Mouse (Mus musculus) G1E (cell line): ENCODE data around the gene Abcf2. TPM values are rescaled to one million over a fixed set of nuclear protein-coding genes. Genes with fewer than 3 reads are reported as not detected.

ENCODE experiments used
- ATAC-seq: 2 replicates; pipeline ENCODE4 v1.8.0; 2016; ENCODE audit warnings: mild to moderate bottlenecking; ENCODE audit not compliant: insufficient number of reproducible peaks, poor library complexity, low FRiP score, severe bottlenecking; ENCODE audit errors: extremely low read depth
- DNase-seq: peaks from one replicate; pipeline ENCODE4 v3.0.0; 2012; ENCODE audit warnings: low spot score
- H3K27me3 ChIP-seq: 2 replicates; pipeline ENCODE4 v1.6.1; 2012; ENCODE audit warnings: mild to moderate bottlenecking, low read length, inconsistent platforms; ENCODE audit not compliant: insufficient read depth
- H3K36me3 ChIP-seq: replicated peaks from 2 replicates; pipeline ENCODE3; 2012; ENCODE audit warnings: mild to moderate bottlenecking, inconsistent platforms
- H3K4me1 ChIP-seq: 2 replicates; pipeline ENCODE4 v1.6.1; 2012; ENCODE audit warnings: low read depth, low read length, inconsistent platforms, mixed read lengths; ENCODE audit not compliant: insufficient read depth
- H3K4me3 ChIP-seq: 2 replicates; pipeline ENCODE4 v1.5.1; 2012; ENCODE audit warnings: low read depth, mild to moderate bottlenecking, inconsistent platforms, low read length, moderate library complexity, mixed read lengths
- H3K9me3 ChIP-seq: replicated peaks from 2 replicates; pipeline ENCODE4 v1.6.1; 2012; ENCODE audit warnings: inconsistent platforms
- CTCF ChIP-seq: IDR thresholded peaks from 2 replicates; pipeline ENCODE4 v1.5.1; 2012; ENCODE audit warnings: low read depth, low read length, inconsistent platforms, mixed read lengths
- GATA1 ChIP-seq: IDR thresholded peaks from 2 replicates; pipeline ENCODE4 v1.6.1; 2012; ENCODE audit warnings: borderline replicate concordance, low read length, inconsistent platforms, mixed read lengths
- GATA2 ChIP-seq: IDR thresholded peaks from 2 replicates; pipeline ENCODE4 v1.6.1; 2012; ENCODE audit warnings: low read depth, low read length, inconsistent platforms, borderline replicate concordance
- POLR2AphosphoS5 ChIP-seq: IDR thresholded peaks from 2 replicates; pipeline ENCODE4 v1.6.1; 2012; ENCODE audit warnings: low read depth, low read length, inconsistent platforms; ENCODE audit not compliant: insufficient replicate concordance
- TAL1 ChIP-seq: conservative IDR thresholded peaks from 2 replicates; pipeline ENCODE4 v1.6.1; 2012; ENCODE audit warnings: low read depth, low read length, inconsistent platforms, mixed read lengths
- polyA plus RNA-seq: library from polyadenylated mRNA; stranded (reverse); fragments of >175 nt; gene quantifications from 2 replicates; pipeline ENCODE4 v1.2.3, GENCODE M21; 2012
- total RNA-seq, 2 experiments: library from RNA; stranded (forward) in 1 of 2; stranded (reverse) in 1 of 2; fragments of 200-1000 nt in 1 of 2; fragments of >200 nt in 1 of 2; fragmentation: Nextera tagmentation in 1 of 2; gene quantifications; 2 replicates each; pipeline ENCODE4 v1.2.3; 2014 to 2017

The Abcf2 gene
- total and polyA plus RNA-seq, 3 experiments, result 58.8 to 89.5 (median 81.4) TPM

GRCm38 (mm10) chr5:24524522-24524921 lies 52.7 kb downstream of the Abcf2 start:
- no peaks in the 10 kb centered on the region for H3K36me3 ChIP-seq
- H3K4me3 ChIP-seq, result no peak overlapping the region
- DNase-seq, result no peak
- peaks cover 9% of the 10 kb centered on the region for H3K9me3 ChIP-seq
- TF ChIP-seq CTCF (no peak), TAL1 (no peak), GATA2 (no peak), GATA1 (no peak), POLR2AphosphoS5 (no peak)
- H3K27me3 ChIP-seq, result peaks cover 56% of the 10 kb centered on the region
- no peak for ATAC-seq
- peaks cover 6% of the 10 kb centered on the region for H3K4me1 ChIP-seq

DNA sequence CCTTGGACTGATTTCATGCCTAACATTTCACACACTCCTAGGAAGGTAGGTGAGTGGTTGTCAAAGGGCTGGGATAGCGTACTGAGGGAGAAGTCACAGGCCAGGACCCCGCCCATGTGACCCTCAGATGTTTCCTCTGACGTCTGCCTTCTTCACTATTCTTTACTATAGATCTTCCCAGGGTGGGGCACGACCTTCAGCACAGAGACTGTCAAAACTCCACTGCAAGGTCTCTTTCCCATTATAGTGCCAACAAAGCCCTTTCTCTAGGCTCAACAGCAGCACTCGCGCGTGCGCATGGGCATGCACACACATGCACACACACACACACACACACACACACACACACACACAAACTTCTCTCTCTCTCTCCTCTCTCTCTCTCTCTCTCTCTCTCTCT lies 53.5 kb downstream of the Abcf2 start:
- Histone ChIP-seq H3K36me3 (no peaks in the 10 kb centered on the region), H3K27me3 (peaks cover 60% of the 10 kb centered on the region), H3K4me1 (peaks cover 6% of the 10 kb centered on the region), H3K4me3 (no peak overlapping the region), H3K9me3 (peaks cover 9% of the 10 kb centered on the region)
- DNase-seq (no peak), ATAC-seq (no peak)
- TF ChIP-seq GATA2 (no peak), TAL1 (no peak), POLR2AphosphoS5 (no peak), GATA1 (no peak), CTCF (no peak)

GRCm38 (mm10) chr5:24521366-24521765 lies 55.9 kb downstream of the Abcf2 start:
- Histone ChIP-seq H3K9me3 (peaks cover 6% of the 10 kb centered on the region; the same call in 1 of the 2 replicates), H3K4me1 (peaks cover 3% of the 10 kb centered on the region), H3K4me3 (no peak overlapping the region), H3K36me3 (no peaks in the 10 kb centered on the region), H3K27me3 (peaks cover 53% of the 10 kb centered on the region)
- no peak for DNase-seq
- TF ChIP-seq POLR2AphosphoS5 (no peak), GATA1 (no peak), GATA2 (no peak), CTCF (no peak), TAL1 (no peak)
- no peak for ATAC-seq

Other genes with a start within 250 kb of the Abcf2 start
- 3.3 and 6.8 TPM in 2 replicates for gene Kcnh2, start 225.9 kb downstream of the Abcf2 start, total RNA-seq (2014; fragmentation: Nextera tagmentation)
- 1.0 and 1.3 TPM in 2 replicates for gene Kcnh2, start 225.9 kb downstream of the Abcf2 start, total RNA-seq (2017)
- gene Kcnh2, start 225.9 kb downstream of the Abcf2 start, polyA plus RNA-seq, result 12.6 and 15.1 TPM in 2 replicates
- 0.23 and 0.58 TPM in 2 replicates for gene Nos3, start 212.7 kb downstream of the Abcf2 start, total RNA-seq (2014; fragmentation: Nextera tagmentation)
- 0.17 and 0.22 TPM in 2 replicates for gene Nos3, start 212.7 kb downstream of the Abcf2 start, total RNA-seq (2017)
- gene Nos3, start 212.7 kb downstream of the Abcf2 start, polyA plus RNA-seq, result 0.07 and 0.09 TPM in 2 replicates
- not detected in 2 replicates for gene Atg9b, start 185.3 kb downstream of the Abcf2 start, total RNA-seq (2014; fragmentation: Nextera tagmentation)
- gene Atg9b, start 185.3 kb downstream of the Abcf2 start, total RNA-seq (2017), result 0.06 and 0.11 TPM in 2 replicates
- gene Atg9b, start 185.3 kb downstream of the Abcf2 start, polyA plus RNA-seq, result 0.15 TPM in 2 replicates
- gene Abcb8, start 183.8 kb downstream of the Abcf2 start, total RNA-seq (2014; fragmentation: Nextera tagmentation), result 13.5 and 17.7 TPM in 2 replicates
- 15.4 and 20.4 TPM in 2 replicates for gene Abcb8, start 183.8 kb downstream of the Abcf2 start, total RNA-seq (2017)
- 43.6 and 44.0 TPM in 2 replicates for gene Abcb8, start 183.8 kb downstream of the Abcf2 start, polyA plus RNA-seq
- gene Asic3, start 164.1 kb downstream of the Abcf2 start, total RNA-seq (2014; fragmentation: Nextera tagmentation), result not detected in 2 replicates
- gene Asic3, start 164.1 kb downstream of the Abcf2 start, total RNA-seq (2017), result 0.05 TPM in 1 of 2 replicates, not detected in the other
- gene Asic3, start 164.1 kb downstream of the Abcf2 start, polyA plus RNA-seq, result 0.06 TPM in 1 of 2 replicates, not detected in the other
- 14.3 and 19.1 TPM in 2 replicates for gene Cdk5, start 153.9 kb downstream of the Abcf2 start, total RNA-seq (2014; fragmentation: Nextera tagmentation)
- gene Cdk5, start 153.9 kb downstream of the Abcf2 start, total RNA-seq (2017), result 26.6 and 28.1 TPM in 2 replicates
- 9.8 and 12.7 TPM in 2 replicates for gene Cdk5, start 153.9 kb downstream of the Abcf2 start, polyA plus RNA-seq
- 24.7 and 42.1 TPM in 2 replicates for gene Slc4a2, start 153.6 kb downstream of the Abcf2 start, total RNA-seq (2014; fragmentation: Nextera tagmentation)
- 25.5 and 30.5 TPM in 2 replicates for gene Slc4a2, start 153.6 kb downstream of the Abcf2 start, total RNA-seq (2017)
- 17.4 and 20.0 TPM in 2 replicates for gene Slc4a2, start 153.6 kb downstream of the Abcf2 start, polyA plus RNA-seq
- gene Fastk, start 132.2 kb downstream of the Abcf2 start, total RNA-seq (2014; fragmentation: Nextera tagmentation), result 95.9 and 97.8 TPM in 2 replicates
- 36.2 and 46.9 TPM in 2 replicates for gene Fastk, start 132.2 kb downstream of the Abcf2 start, total RNA-seq (2017)
- gene Fastk, start 132.2 kb downstream of the Abcf2 start, polyA plus RNA-seq, result 286 and 295 TPM in 2 replicates
- 11.1 and 14.3 TPM in 2 replicates for gene Tmub1, start 129.6 kb downstream of the Abcf2 start, total RNA-seq (2014; fragmentation: Nextera tagmentation)
- gene Tmub1, start 129.6 kb downstream of the Abcf2 start, total RNA-seq (2017), result 13.3 and 16.1 TPM in 2 replicates
- gene Tmub1, start 129.6 kb downstream of the Abcf2 start, polyA plus RNA-seq, result 36.3 and 38.1 TPM in 2 replicates
- gene Agap3, start 125.3 kb downstream of the Abcf2 start, total RNA-seq (2014; fragmentation: Nextera tagmentation), result 22.0 and 26.3 TPM in 2 replicates
- gene Agap3, start 125.3 kb downstream of the Abcf2 start, total RNA-seq (2017), result 30.3 and 32.8 TPM in 2 replicates
- gene Agap3, start 125.3 kb downstream of the Abcf2 start, polyA plus RNA-seq, result 133 and 147 TPM in 2 replicates
- gene Gbx1, start 50.3 kb downstream of the Abcf2 start, total RNA-seq (2014; fragmentation: Nextera tagmentation), result not detected in 2 replicates
- gene Gbx1, start 50.3 kb downstream of the Abcf2 start, total RNA-seq (2017), result 0.12 TPM in 1 of 2 replicates, not detected in the other
- 0.01 and 0.02 TPM in 2 replicates for gene Gbx1, start 50.3 kb downstream of the Abcf2 start, polyA plus RNA-seq
- gene Asb10, start 36.5 kb downstream of the Abcf2 start, total RNA-seq (2014; fragmentation: Nextera tagmentation), result not detected in 2 replicates
- not detected in 2 replicates for gene Asb10, start 36.5 kb downstream of the Abcf2 start, total RNA-seq (2017)
- 0.04 TPM in 1 of 2 replicates, not detected in the other for gene Asb10, start 36.5 kb downstream of the Abcf2 start, polyA plus RNA-seq
- not detected in 2 replicates for gene 4931409K22Rik, start 20.7 kb downstream of the Abcf2 start, total RNA-seq (2014; fragmentation: Nextera tagmentation)
- 0.06 TPM in 1 of 2 replicates, not detected in the other for gene 4931409K22Rik, start 20.7 kb downstream of the Abcf2 start, total RNA-seq (2017)
- gene 4931409K22Rik, start 20.7 kb downstream of the Abcf2 start, polyA plus RNA-seq, result not detected in 2 replicates
- 5.9 and 15.8 TPM in 2 replicates for gene Chpf2, start 9.3 kb upstream of the Abcf2 start, total RNA-seq (2014; fragmentation: Nextera tagmentation)
- gene Chpf2, start 9.3 kb upstream of the Abcf2 start, total RNA-seq (2017), result 7.3 and 14.9 TPM in 2 replicates
- gene Chpf2, start 9.3 kb upstream of the Abcf2 start, polyA plus RNA-seq, result 19.9 and 28.5 TPM in 2 replicates
- gene Smarcd3, start 46.9 kb upstream of the Abcf2 start, total RNA-seq (2014; fragmentation: Nextera tagmentation), result not detected in 2 replicates
- 0.06 and 0.22 TPM in 2 replicates for gene Smarcd3, start 46.9 kb upstream of the Abcf2 start, total RNA-seq (2017)
- gene Smarcd3, start 46.9 kb upstream of the Abcf2 start, polyA plus RNA-seq, result 0.12 TPM in 1 of 2 replicates, not detected in the other
- gene Nub1, start 108.1 kb upstream of the Abcf2 start, total RNA-seq (2014; fragmentation: Nextera tagmentation), result 40.8 and 44.7 TPM in 2 replicates
- gene Nub1, start 108.1 kb upstream of the Abcf2 start, total RNA-seq (2017), result 56.3 and 58.6 TPM in 2 replicates
- 25.8 and 28.8 TPM in 2 replicates for gene Nub1, start 108.1 kb upstream of the Abcf2 start, polyA plus RNA-seq
- not detected in 2 replicates for gene Wdr86, start 153.3 kb upstream of the Abcf2 start, total RNA-seq (2014; fragmentation: Nextera tagmentation)
- under 0.01 and 0.44 TPM in 2 replicates for gene Wdr86, start 153.3 kb upstream of the Abcf2 start, total RNA-seq (2017)
- not detected in 2 replicates for gene Wdr86, start 153.3 kb upstream of the Abcf2 start, polyA plus RNA-seq
- not detected in 2 replicates for gene Crygn, start 180.5 kb upstream of the Abcf2 start, total RNA-seq (2014; fragmentation: Nextera tagmentation)
- not detected in 2 replicates for gene Crygn, start 180.5 kb upstream of the Abcf2 start, total RNA-seq (2017)
- gene Crygn, start 180.5 kb upstream of the Abcf2 start, polyA plus RNA-seq, result 0.47 and 0.95 TPM in 2 replicates